ENCODE assay signal across 7 mouse cellular contexts in genomic region chr11:97995564-97996288, GRCm38 (mm10). TPM values are rescaled to one million over a fixed set of nuclear protein-coding genes. Genes with fewer than 3 reads are reported as not detected.
DNase-seq lines count a peak whose midpoint lies in the region; ATAC-seq and TF ChIP-seq lines count a peak whose summit lies in the region.

Gene Arl5c (minus strand): TSS chr11:97996181.

- peaks cover 4% of the 10 kb centered on the region; the same call in 1 of the 2 replicates for H3K27me3 ChIP-seq in forebrain, embryonic 16.5 days (replicated peaks; ENCODE audit: control insufficient read depth, insufficient read depth, low read length)
- no peaks in the 10 kb centered on the region for H3K27me3 ChIP-seq in hindbrain, postnatal 0 days (ENCODE audit: insufficient read depth, low read length)
- peaks cover 20% of the 10 kb centered on the region; the same call in 1 of the 2 replicates for H3K27me3 ChIP-seq in lung, embryonic 15.5 days

- WGBS in forebrain, embryonic 16.5 days: 1% methylated on average over 25 of the region's 26 CpGs
- 2% methylated on average over 26 of the region's 26 CpGs for WGBS in hindbrain, postnatal 0 days
- WGBS in lung, embryonic 15.5 days: 1% methylated on average over 26 of the region's 26 CpGs

- peak; percentile 86 for DNase-seq in Muller cell, postnatal 12 days (ENCODE audit: inconsistent ontology term)
- peak; percentile 58 for DNase-seq in hindbrain, postnatal 0 days (ENCODE audit: low spot score)
- no peak for DNase-seq in left cerebral cortex, adult 18-20 months (ENCODE audit: low spot score in 2 of 2)

- H3K9ac ChIP-seq in forebrain, embryonic 16.5 days (replicated peaks; ENCODE audit: low read depth, low read length): peak within 1 kb of the TSS; percentile 52
- peak within 1 kb of the TSS; percentile 21 for H3K9ac ChIP-seq in hindbrain, postnatal 0 days (replicated peaks; ENCODE audit: low read length)
- peak within 1 kb of the TSS; percentile 38 for H3K9ac ChIP-seq in lung, embryonic 15.5 days

- TF ChIP-seq CTCF in hindbrain, postnatal 0 days (IDR thresholded peaks at IDR 0.05; ENCODE audit: low read depth): peak; percentile 50; the same call in 1 of the 2 replicates

- no peak within 1 kb of the TSS for H3K27ac ChIP-seq in forebrain, embryonic 16.5 days (ENCODE audit: low read length)
- H3K27ac ChIP-seq in hindbrain, postnatal 0 days: no peak within 1 kb of the TSS
- peak within 1 kb of the TSS; percentile 13; the same call in 1 of the 2 replicates for H3K27ac ChIP-seq in lung, embryonic 15.5 days

- H3K36me3 ChIP-seq in forebrain, embryonic 16.5 days (ENCODE audit: control insufficient read depth, insufficient read depth): no peaks in the 10 kb centered on the region
- no peaks in the 10 kb centered on the region for H3K36me3 ChIP-seq in hindbrain, postnatal 0 days (ENCODE audit: insufficient read depth, low read length)
- no peaks in the 10 kb centered on the region for H3K36me3 ChIP-seq in lung, embryonic 15.5 days

- H3K4me3 ChIP-seq in forebrain, embryonic 16.5 days (replicated peaks; ENCODE audit: low read length): peak within 1 kb of the TSS; percentile 46
- H3K4me3 ChIP-seq in hindbrain, postnatal 0 days (ENCODE audit: low read length): peak within 1 kb of the TSS; percentile 43
- peak within 1 kb of the TSS; percentile 51 for H3K4me3 ChIP-seq in lung, embryonic 15.5 days

- H3K9me3 ChIP-seq in forebrain, embryonic 16.5 days (ENCODE audit: control insufficient read depth, low read length): no peaks in the 10 kb centered on the region
- H3K9me3 ChIP-seq in hindbrain, postnatal 0 days (ENCODE audit: low read length): no peaks in the 10 kb centered on the region
- H3K9me3 ChIP-seq in lung, embryonic 15.5 days: no peaks in the 10 kb centered on the region

- peak within 1 kb of the TSS; percentile 80 for H3K4me2 ChIP-seq in forebrain, embryonic 16.5 days (ENCODE audit: low read length)
- H3K4me2 ChIP-seq in hindbrain, postnatal 0 days (ENCODE audit: low read depth, low read length): peak within 1 kb of the TSS; percentile 72
- peak within 1 kb of the TSS; percentile 91 for H3K4me2 ChIP-seq in lung, embryonic 15.5 days

- ATAC-seq in CD4-positive, CD25-positive, alpha-beta regulatory T cell, adult 4 months: peak; percentile 33
- ATAC-seq in forebrain, embryonic 16.5 days: 0 out of 2 replicates have a peak, but pooled peaks have one; percentile 9
- peak; percentile 58 for ATAC-seq in hindbrain, postnatal 0 days
- ATAC-seq in lung, embryonic 15.5 days (ENCODE audit: borderline replicate concordance, extremely low read depth, low FRiP score, low TSS enrichment): peak; percentile 50; the same call in 1 of the 2 replicates
- peak; percentile 20; the same call in 1 of the 2 replicates for ATAC-seq in neutrophil, adult 5-6 weeks (ENCODE audit: extremely low read depth, insufficient number of reproducible peaks, low FRiP score, poor library complexity, severe bottlenecking)

- peaks cover 14% of the 10 kb centered on the region for H3K4me1 ChIP-seq in forebrain, embryonic 16.5 days (replicated peaks; ENCODE audit: control insufficient read depth, insufficient read depth, low read length)
- peaks cover 5% of the 10 kb centered on the region; the same call in 1 of the 2 replicates for H3K4me1 ChIP-seq in hindbrain, postnatal 0 days (ENCODE audit: insufficient read depth, low read length)
- peaks cover 18% of the 10 kb centered on the region for H3K4me1 ChIP-seq in lung, embryonic 15.5 days

RNA-seq across cellular contexts. Expression of gene Arl5c, which starts in this region (rescaled TPM):
- 100 to 1,000 TPM in 1 of 2 experiments, 10 to 100 TPM in 1; 89.8 to 124 TPM for polyA plus RNA-seq in CD4-positive, CD25-positive, alpha-beta regulatory T cell, adult 4 months (2017; shearing (Covaris generic))
- 4.6 and 6.4 TPM in 2 replicates for polyA plus RNA-seq in forebrain, embryonic 16.5 days (2015; fragmentation: Nextera tagmentation; extraction: Ambion mirVana)
- 2.0 and 2.6 TPM in 2 replicates for total RNA-seq in hindbrain, postnatal 0 days (2014; rRNA removed)
- 3.6 and 4.8 TPM in 2 replicates for polyA plus RNA-seq in hindbrain, postnatal 0 days (2015; fragmentation: Nextera tagmentation; extraction: Ambion mirVana)
- 6.8 and 9.0 TPM in 2 replicates for polyA plus RNA-seq in lung, embryonic 15.5 days (2015; fragmentation: Nextera tagmentation; extraction: Ambion mirVana)
- 54.0 and 56.4 TPM in 2 replicates for total RNA-seq in neutrophil, adult 5-6 weeks (2017)
- 1 to 10 TPM; 1.4 to 1.9 TPM for total RNA-seq in left cerebral cortex, adult 18-20 months (2021)

Comparison
In these comparisons a context has a peak if more than half of its experiments do, and no peak if none do; other contexts are left out.
1. RNA of gene Arl5c (total RNA-seq): 54.0 to 56.4 TPM in neutrophil, adult 5-6 weeks; 2.0 to 2.6 TPM in hindbrain, postnatal 0 days and 1.4 to 1.9 TPM in left cerebral cortex, adult 18-20 months; every median in the first group is over 10 times any median in the second.
2. DNase-seq: peak in Muller cell, postnatal 12 days (single experiment) and hindbrain, postnatal 0 days (single experiment); none in left cerebral cortex, adult 18-20 months (0 of 2).
3. Peak in every context shown above with its lines, with median percentiles within 50 percentile points of each other: ATAC-seq, H3K4me2 ChIP-seq, H3K4me3 ChIP-seq and H3K9ac ChIP-seq.